In the genomic region with DNA sequence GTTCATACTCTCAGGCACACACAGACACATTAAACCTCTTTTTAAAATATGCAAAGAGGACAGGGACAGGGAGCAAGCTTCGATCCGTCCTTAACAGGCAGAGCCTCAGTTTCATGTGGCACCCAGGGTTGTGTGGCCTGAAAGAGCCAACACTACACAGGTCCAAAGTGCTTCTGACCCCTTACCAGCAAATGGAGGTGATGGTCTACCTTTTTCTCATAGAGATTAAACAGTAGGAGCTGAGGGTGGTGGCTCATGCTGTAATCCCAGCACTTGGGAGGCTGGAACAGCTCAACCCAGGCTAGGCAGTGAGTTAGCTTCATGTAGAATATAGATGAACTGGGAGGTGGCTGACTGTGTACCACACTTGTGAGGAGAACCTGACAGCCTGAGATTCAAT, we compare ENCODE assay signal across 18 mouse cellular contexts. TPM values are rescaled to one million over a fixed set of nuclear protein-coding genes. Genes with fewer than 3 reads are reported as not detected.
DNase-seq lines count a peak whose midpoint lies in the region; ATAC-seq and TF ChIP-seq lines count a peak whose summit lies in the region.
"Had no signal": no experiment of that assay in that cellular context is flagged by ENCODE, and none has a peak within 500 bp of the region (broad histone marks: within the 10 kb centered on the region; RNA-seq: fewer than 3 reads in every experiment).

No protein-coding gene starts in this region.

- 0 out of 2 replicates have a peak, but pooled peaks cover 3% of the 10 kb centered on the region for H3K27me3 ChIP-seq in heart, embryonic 12.5 days (replicated peaks)
- no peaks in the 10 kb centered on the region for H3K27me3 ChIP-seq in kidney, embryonic 14.5 days (ENCODE audit: control insufficient read depth, insufficient read depth, low read length)
- no peaks in the 10 kb centered on the region for H3K27me3 ChIP-seq in kidney, adult 2 months (replicated peaks; ENCODE audit: control insufficient read depth, insufficient read depth, low read length)
- H3K27me3 ChIP-seq in E14TG2a.4 (ENCODE audit: insufficient read depth, low read length) (peaks cover 10% of the 10 kb centered on the region; the same call in 1 of the 2 replicates), MEL (ENCODE audit: control insufficient read depth in 1 of 2, insufficient read depth in 2 of 2, low read length in 2 of 2) (no peaks in the 10 kb centered on the region)
- H3K27me3 ChIP-seq: forebrain, embryonic 13.5 days; forebrain, embryonic 15.5 days had no signal

- no peaks in the 10 kb centered on the region for H3K36me3 ChIP-seq in heart, embryonic 12.5 days
- no peaks in the 10 kb centered on the region for H3K36me3 ChIP-seq in kidney, embryonic 14.5 days (ENCODE audit: control insufficient read depth, insufficient read depth, low read length)
- H3K36me3 ChIP-seq in kidney, adult 2 months (ENCODE audit: control insufficient read depth, insufficient read depth, low read length): no peaks in the 10 kb centered on the region
- no peaks in the 10 kb centered on the region for H3K36me3 ChIP-seq in E14TG2a.4 (ENCODE audit: insufficient read depth, low read length)
- H3K36me3 ChIP-seq in MEL (ENCODE audit: control insufficient read depth in 1 of 2, insufficient read depth in 2 of 2, low read length in 2 of 2): no peaks in the 10 kb centered on the region
- H3K36me3 ChIP-seq: forebrain, embryonic 15.5 days; G1E had no signal

- TF ChIP-seq CTCF in kidney, adult 2 months (conservative IDR thresholded peaks at IDR 0.05; ENCODE audit: insufficient read depth, insufficient read length, low read depth, low read length): no peak
- TF ChIP-seq CTCF in E14TG2a.4 (conservative IDR thresholded peaks at IDR 0.05; ENCODE audit: low read length) (0 out of 2 replicates have a peak, but pooled peaks have one; percentile 7), MEL (IDR thresholded peaks at IDR 0.05 in 2 of 3, conservative IDR thresholded peaks at IDR 0.05 in 1 of 3; ENCODE audit: control insufficient read depth in 1 of 3, insufficient read depth in 1 of 3, low read depth in 2 of 3, low read length in 3 of 3, poor library complexity in 1 of 3, severe bottlenecking in 1 of 3) (peak in 1 of 3 experiments; percentile 11; a peak in 1 of 6 replicates)

- no peaks in the 10 kb centered on the region for H3K9me3 ChIP-seq in heart, embryonic 12.5 days (replicated peaks)
- no peaks in the 10 kb centered on the region for H3K9me3 ChIP-seq in kidney, embryonic 14.5 days (ENCODE audit: control insufficient read depth, low read length)
- H3K9me3 ChIP-seq in E14TG2a.4 (ENCODE audit: low read length): no peaks in the 10 kb centered on the region
- H3K9me3 ChIP-seq in MEL (replicated peaks; ENCODE audit: insufficient read depth, low read length): no peaks in the 10 kb centered on the region
- H3K9me3 ChIP-seq: forebrain, embryonic 13.5 days; forebrain, embryonic 15.5 days; G1E had no signal

- TF ChIP-seq RAD21 in MEL (IDR thresholded peaks at IDR 0.05; ENCODE audit: low read depth, low read length): no peak

- WGBS in heart, embryonic 12.5 days: 79% methylated on average over 2 of the region's 2 CpGs
- WGBS in kidney, embryonic 14.5 days: 96% methylated on average over 2 of the region's 2 CpGs
- 83% methylated on average over 2 of the region's 2 CpGs for WGBS in kidney, adult 2 months

- ATAC-seq in heart, embryonic 12.5 days (ENCODE audit: insufficient number of reproducible peaks, low FRiP score): no peak
- peak; percentile 18; the same call in 1 of the 2 replicates for ATAC-seq in kidney, embryonic 14.5 days (ENCODE audit: low FRiP score, low TSS enrichment)

- no peak for TF ChIP-seq EP300 in MEL (IDR thresholded peaks at IDR 0.05; ENCODE audit: low read depth in 1 of 2, low read length in 2 of 2)

- no peaks in the 10 kb centered on the region for H3K79me2 ChIP-seq in MEL (ENCODE audit: control insufficient read depth, insufficient read depth, low read length, poor library complexity)

- H3K27ac ChIP-seq in heart, embryonic 12.5 days (ENCODE audit: poor library complexity, severe bottlenecking): no peak overlapping the region
- H3K27ac ChIP-seq in kidney, embryonic 14.5 days (ENCODE audit: low read depth, low read length): no peak overlapping the region
- no peak overlapping the region for H3K27ac ChIP-seq in kidney, adult 2 months (ENCODE audit: insufficient read depth, low read depth, low read length)
- no peak overlapping the region for H3K27ac ChIP-seq in MEL (ENCODE audit: control insufficient read depth, low read depth, low read length)
- H3K27ac ChIP-seq: forebrain, embryonic 13.5 days; forebrain, embryonic 15.5 days had no signal

- no peak overlapping the region for H3K4me3 ChIP-seq in heart, embryonic 12.5 days
- no peak overlapping the region for H3K4me3 ChIP-seq in kidney, embryonic 14.5 days (ENCODE audit: low read length)
- H3K4me3 ChIP-seq in kidney, adult 2 months (ENCODE audit: insufficient read depth, low read depth, low read length): no peak overlapping the region
- H3K4me3 ChIP-seq in E14TG2a.4 (replicated peaks; ENCODE audit: low read length) (no peak overlapping the region), MEL (ENCODE audit: control insufficient read depth in 1 of 2, insufficient read depth in 1 of 2, low read depth in 2 of 2, low read length in 2 of 2) (no peak overlapping the region)
- H3K4me3 ChIP-seq: forebrain, embryonic 13.5 days; forebrain, embryonic 15.5 days had no signal

- peak; percentile 55 for DNase-seq in heart, adult 11 months
- DNase-seq in kidney, adult 2 months: no peak
- DNase-seq in MEL (ENCODE audit: low read depth, low spot score): no peak
- DNase-seq in thymus, postnatal 0 days (ENCODE audit: low spot score): no peak

- H3K4me2 ChIP-seq in heart, embryonic 12.5 days: no peak overlapping the region
- H3K4me2 ChIP-seq in kidney, embryonic 14.5 days (replicated peaks; ENCODE audit: low read depth, low read length): no peak overlapping the region
- H3K4me2 ChIP-seq: forebrain, embryonic 13.5 days; forebrain, embryonic 15.5 days had no signal

- no peak overlapping the region for H3K9ac ChIP-seq in heart, embryonic 12.5 days
- H3K9ac ChIP-seq in kidney, embryonic 14.5 days (ENCODE audit: low read depth, low read length): no peak overlapping the region
- no peak overlapping the region for H3K9ac ChIP-seq in MEL (ENCODE audit: control insufficient read depth, low read depth, low read length, poor library complexity, severe bottlenecking)
- H3K9ac ChIP-seq: forebrain, embryonic 13.5 days; forebrain, embryonic 15.5 days; forebrain, postnatal 0 days had no signal

- TF ChIP-seq POLR2A in kidney, adult 2 months (IDR thresholded peaks at IDR 0.05; ENCODE audit: low read depth, low read length): no peak
- no peak for TF ChIP-seq POLR2A in MEL (IDR thresholded peaks at IDR 0.05; ENCODE audit: control insufficient read depth in 1 of 2, insufficient read depth in 1 of 2, low read depth in 1 of 2, low read length in 2 of 2, poor library complexity in 1 of 2)

- H3K4me1 ChIP-seq in heart, embryonic 12.5 days (replicated peaks): peaks cover 13% of the 10 kb centered on the region
- H3K4me1 ChIP-seq in kidney, embryonic 14.5 days (ENCODE audit: control insufficient read depth, insufficient read depth, low read length): no peaks in the 10 kb centered on the region
- H3K4me1 ChIP-seq in kidney, adult 2 months (ENCODE audit: control insufficient read depth, insufficient read depth, low read length): peaks cover 8% of the 10 kb centered on the region; the same call in 1 of the 2 replicates
- H3K4me1 ChIP-seq in E14TG2a.4 (replicated peaks; ENCODE audit: low read depth, low read length): no peaks in the 10 kb centered on the region
- no peaks in the 10 kb centered on the region for H3K4me1 ChIP-seq in MEL (ENCODE audit: control insufficient read depth in 1 of 2, insufficient read depth in 2 of 2, low read length in 2 of 2)
- H3K4me1 ChIP-seq: forebrain, embryonic 13.5 days had no signal

RNA-seq across cellular contexts. Expression of gene 4930415O20Rik, which starts 8.5 kb away (rescaled TPM):
- not detected in 2 replicates for polyA plus RNA-seq in heart, embryonic 12.5 days (2016; fragmentation: Nextera tagmentation; extraction: Ambion mirVana)
- 0.57 TPM in 1 of 2 replicates, not detected in the other for polyA plus RNA-seq in kidney, embryonic 14.5 days (2014; fragmentation: Nextera tagmentation; extraction: Ambion mirVana)
- polyA plus RNA-seq in kidney, adult 2 months (2012; rRNA removed): 1.0 and 1.1 TPM in 2 replicates
- total RNA-seq in MEL (2012; rRNA removed): 0.50 TPM in 1 of 2 replicates, not detected in the other
- under 1 TPM in 1 of 2 experiments, not detected in 1; 0.31 TPM for polyA plus RNA-seq in MEL (2012; ENCODE audit: insufficient read depth in 1 of 2, insufficient read length in 2 of 2, low read depth in 1 of 2, low replicate concordance in 2 of 2, missing spikeins in 1 of 2)
- not detected in 2 replicates for polyA plus RNA-seq in thymus, postnatal 0 days (2015; fragmentation: Nextera tagmentation; extraction: Ambion mirVana)
- total RNA-seq: adrenal gland, postnatal 25 days; forebrain, postnatal 0 days; G1E had no signal
- polyA plus RNA-seq: brain, embryonic 14.5 days; cerebellum, adult 2 months; cortical plate, adult 2 months; embryonic facial prominence, embryonic 11.5 days; embryonic facial prominence, embryonic 14.5 days; forebrain, embryonic 11.5 days; forebrain, embryonic 13.5 days; G1E had no signal

RNA-seq across cellular contexts. Expression of gene Ccnt1, which starts 8.6 kb away (rescaled TPM):
- polyA plus RNA-seq in heart, embryonic 12.5 days (2016; fragmentation: Nextera tagmentation; extraction: Ambion mirVana): 37.9 and 39.5 TPM in 2 replicates
- 55.4 and 72.9 TPM in 2 replicates for polyA plus RNA-seq in kidney, embryonic 14.5 days (2014; fragmentation: Nextera tagmentation; extraction: Ambion mirVana)
- 10.0 and 11.0 TPM in 2 replicates for polyA plus RNA-seq in kidney, adult 2 months (2012; rRNA removed)
- 40.5 and 44.0 TPM in 2 replicates for total RNA-seq in MEL (2012; rRNA removed)
- 10 to 100 TPM; 19.5 to 63.2 TPM for polyA plus RNA-seq in MEL (2012; ENCODE audit: insufficient read depth in 1 of 2, insufficient read length in 2 of 2, low read depth in 1 of 2, low replicate concordance in 2 of 2, missing spikeins in 1 of 2)
- polyA plus RNA-seq in thymus, postnatal 0 days (2015; fragmentation: Nextera tagmentation; extraction: Ambion mirVana): 51.1 and 55.8 TPM in 2 replicates

RNA-seq across cellular contexts. Expression of gene Adcy6, which starts 30.6 kb away (rescaled TPM):
- polyA plus RNA-seq in heart, embryonic 12.5 days (2016; fragmentation: Nextera tagmentation; extraction: Ambion mirVana): 46.7 and 46.8 TPM in 2 replicates
- polyA plus RNA-seq in kidney, embryonic 14.5 days (2014; fragmentation: Nextera tagmentation; extraction: Ambion mirVana): 26.2 and 31.5 TPM in 2 replicates
- 98.7 and 104 TPM in 2 replicates for polyA plus RNA-seq in kidney, adult 2 months (2012; rRNA removed)
- total RNA-seq in MEL (2012; rRNA removed): 58.9 and 76.0 TPM in 2 replicates
- 10 to 100 TPM in 1 of 2 experiments, not detected in 1; 77.3 TPM for polyA plus RNA-seq in MEL (2012; ENCODE audit: insufficient read depth in 1 of 2, insufficient read length in 2 of 2, low read depth in 1 of 2, low replicate concordance in 2 of 2, missing spikeins in 1 of 2)
- polyA plus RNA-seq in thymus, postnatal 0 days (2015; fragmentation: Nextera tagmentation; extraction: Ambion mirVana): 12.6 and 17.0 TPM in 2 replicates
- polyA plus RNA-seq: G1E had no signal

RNA-seq across cellular contexts. Expression of gene Kansl2, which starts 45.2 kb away (rescaled TPM):
- polyA plus RNA-seq in heart, embryonic 12.5 days (2016; fragmentation: Nextera tagmentation; extraction: Ambion mirVana): 95.9 and 99.7 TPM in 2 replicates
- polyA plus RNA-seq in kidney, embryonic 14.5 days (2014; fragmentation: Nextera tagmentation; extraction: Ambion mirVana): 107 and 123 TPM in 2 replicates
- 32.0 and 33.1 TPM in 2 replicates for polyA plus RNA-seq in kidney, adult 2 months (2012; rRNA removed)
- total RNA-seq in MEL (2012; rRNA removed): 150 and 157 TPM in 2 replicates
- polyA plus RNA-seq in MEL (2012; ENCODE audit: insufficient read depth in 1 of 2, insufficient read length in 2 of 2, low read depth in 1 of 2, low replicate concordance in 2 of 2, missing spikeins in 1 of 2): 100 to 1,000 TPM in 1 of 2 experiments, not detected in 1; 170 TPM
- polyA plus RNA-seq in thymus, postnatal 0 days (2015; fragmentation: Nextera tagmentation; extraction: Ambion mirVana): 98.8 and 108 TPM in 2 replicates

RNA-seq across cellular contexts. Expression of gene Cacnb3, which starts 51.3 kb away (rescaled TPM):
- polyA plus RNA-seq in heart, embryonic 12.5 days (2016; fragmentation: Nextera tagmentation; extraction: Ambion mirVana): 9.5 and 10.3 TPM in 2 replicates
- polyA plus RNA-seq in kidney, embryonic 14.5 days (2014; fragmentation: Nextera tagmentation; extraction: Ambion mirVana): 21.5 and 26.5 TPM in 2 replicates
- 20.2 and 21.7 TPM in 2 replicates for polyA plus RNA-seq in kidney, adult 2 months (2012; rRNA removed)
- total RNA-seq in MEL (2012; rRNA removed): 1.4 TPM in 2 replicates
- polyA plus RNA-seq in MEL (2012; ENCODE audit: insufficient read depth in 1 of 2, insufficient read length in 2 of 2, low read depth in 1 of 2, low replicate concordance in 2 of 2, missing spikeins in 1 of 2): 1 to 10 TPM in 1 of 2 experiments, not detected in 1; 8.5 TPM
- 8.5 and 9.6 TPM in 2 replicates for polyA plus RNA-seq in thymus, postnatal 0 days (2015; fragmentation: Nextera tagmentation; extraction: Ambion mirVana)
